Mouse (Mus musculus) Patski (cell line): ENCODE measurements around the gene Prdx2. TPM values are rescaled to one million over a fixed set of nuclear protein-coding genes. Genes with fewer than 3 reads are reported as not detected.

Source experiments
- ATAC-seq: fragments of 100-300 bp; one replicate; pipeline ENCODE4 v1.8.0; 2021
- CTCF ChIA-PET: fragments of 350-600 bp; sonication (Branson Sonifier 250); formaldehyde crosslinking; loops from one replicate; lab custom pipeline; 2022; ENCODE audit warnings: inconsistent platforms; lab: Charles Lee
- POLR2A ChIA-PET: fragments of 350-600 bp; sonication (Branson Sonifier 250); formaldehyde crosslinking; loops from one replicate; lab custom pipeline; 2022; ENCODE audit warnings: antibody characterized with exemption, inconsistent platforms; lab: Charles Lee
- DNase-seq: peaks from one replicate; pipeline ENCODE4 v3.0.0-alpha.2; 2011; ENCODE audit warnings: low read depth, low spot score
- H3K27me3 ChIP-seq: fragments of 371-371 bp; one replicate; pipeline ENCODE4 v1.5.1; 2021
- CTCF ChIP-seq: fragments of 100-300 bp; IDR thresholded peaks from one replicate; pipeline ENCODE4 v1.5.1; 2021
- in situ Hi-C: fragments of 300-500 bp; cut with MboI; formaldehyde crosslinking; loops from 3 replicates; pipeline ENCODE4 v1.11.1; 2018; ENCODE audit warnings: low pct_unique_long_range_greater_than_20kb, mixed read lengths
- polyA plus RNA-seq: library from polyadenylated mRNA; unstranded; gene quantifications from one replicate; pipeline ENCODE4 v1.2.3, GENCODE M21; 2021

Prdx2 gene
- 668 TPM for polyA plus RNA-seq

GRCm38 (mm10) chr8:84969241-84970134, at the start of gene Prdx2, which contains the start of the genes Gm49661 and Rnaseh2a:
Prdx2 (plus strand) TSS chr8:84969587.
Gm49661 (minus strand) TSS chr8:84969433.
Rnaseh2a (minus strand) TSS chr8:84969767.
- no peak for TF ChIP-seq CTCF
- in situ Hi-C loops, result no loop called here
- no peak for DNase-seq
- H3K27me3 ChIP-seq, result no peaks in the 10 kb centered on the region
- ATAC-seq, result peak; percentile 10
- CTCF ChIA-PET, result interaction anchor here (1.0 to 13.4 kb wide), 2 partner anchors 21 to 41 kb away, joined by 3 to 351 read pairs; partner anchors contain the start of gene Hook2
- POLR2A ChIA-PET, result interaction anchor here (1.0 to 2.7 kb wide), 8 partner anchors 8 to 44 kb away, joined by 3 to 15 read pairs (median 6); partner anchors contain the start of gene Hook2

- ChIA-PET CTCF (interaction anchor here (1.3 kb wide), 1 partner anchor 18 kb away, joined by 3 read pairs; no protein-coding TSS in a partner anchor), POLR2A (no interaction called here)
- peaks cover 10% of the 10 kb centered on the region for H3K27me3 ChIP-seq
- peak; percentile 4 for DNase-seq
- TF ChIP-seq CTCF, result no peak
- in situ Hi-C loops, result loop anchor here (5.0 kb wide), 1 partner anchor 36 kb away; no protein-coding TSS in a partner anchor
- ATAC-seq, result no peak
These were observed 47.8 kb upstream of the Prdx2 start for GRCm38 (mm10) chr8:84921596-84921995.

- peaks cover 14% of the 10 kb centered on the region for H3K27me3 ChIP-seq
- CTCF ChIA-PET, result interaction anchor here (1.0 kb wide), 1 partner anchor 24 kb away, joined by 3 read pairs; no protein-coding TSS in a partner anchor
- in situ Hi-C loops, result no loop called here
These were observed 43.8 kb upstream of the Prdx2 start for GRCm38 (mm10) chr8:84925557-84925956.

GRCm38 (mm10) chr8:84927513-84927912, 41.9 kb upstream of the Prdx2 start:
- TF ChIP-seq CTCF, result no peak
- in situ Hi-C loops, result no loop called here
- H3K27me3 ChIP-seq, result peaks cover 24% of the 10 kb centered on the region
- ChIA-PET POLR2A (interaction anchor here (0.6 kb wide), 1 partner anchor 1794 kb away, joined by 3 read pairs; no protein-coding TSS in a partner anchor), CTCF (interaction anchor here (1.0 to 2.1 kb wide), 4 partner anchors 18 to 62 kb away, joined by 3 to 7 read pairs (median 3); partner anchors contain the start of genes Gm49661, Prdx2 and Rnaseh2a)
- no peak for ATAC-seq
- no peak for DNase-seq

More at GRCm38 (mm10) chr8:84925557-84925956, 43.8 kb upstream of the Prdx2 start:
- TF ChIP-seq CTCF, result no peak
- ATAC-seq (no peak), DNase-seq (no peak)
- POLR2A ChIA-PET, result no interaction called here

- no peak for DNase-seq
- no peak for ATAC-seq
- CTCF ChIA-PET, result interaction anchor here (1.0 to 2.1 kb wide), 5 partner anchors 13 to 61 kb away, joined by 3 to 7 read pairs (median 3); partner anchors contain the start of genes Gm49661, Prdx2 and Rnaseh2a
- POLR2A ChIA-PET, result no interaction called here
- TF ChIP-seq CTCF, result peak; percentile 84
- in situ Hi-C loops, result no loop called here
- H3K27me3 ChIP-seq, result peaks cover 27% of the 10 kb centered on the region
These were observed 40.7 kb upstream of the Prdx2 start for GRCm38 (mm10) chr8:84928456-84929306.

- CTCF ChIA-PET, result interaction anchor here (1.5 kb wide), 1 partner anchor 9 kb away, joined by 5 read pairs; no protein-coding TSS in a partner anchor
- POLR2A ChIA-PET, result no interaction called here
- H3K27me3 ChIP-seq, result peaks cover 44% of the 10 kb centered on the region
- no peak for TF ChIP-seq CTCF
- in situ Hi-C loops, result loop anchor here (5.0 kb wide), 1 partner anchor 77 kb away; no protein-coding TSS in a partner anchor
- ATAC-seq, result no peak
- no peak for DNase-seq
These were observed 38.8 kb upstream of the Prdx2 start for GRCm38 (mm10) chr8:84930582-84930981.

GRCm38 (mm10) chr8:84933767-84934559, 35.4 kb upstream of the Prdx2 start:
- ATAC-seq, result no peak
- POLR2A ChIA-PET, result no interaction called here
- CTCF ChIA-PET, result no interaction called here
- in situ Hi-C loops, result loop anchor here (5.0 kb wide), 1 partner anchor 73 kb away; no protein-coding TSS in a partner anchor
- peaks cover 58% of the 10 kb centered on the region for H3K27me3 ChIP-seq
- DNase-seq, result no peak
- TF ChIP-seq CTCF, result no peak

GRCm38 (mm10) chr8:84934860-84935259, 34.5 kb upstream of the Prdx2 start:
- DNase-seq (no peak), ATAC-seq (no peak)
- CTCF ChIA-PET, result no interaction called here
- in situ Hi-C loops, result loop anchor here (5.0 kb wide), 1 partner anchor 72 kb away; no protein-coding TSS in a partner anchor
- POLR2A ChIA-PET, result no interaction called here
- TF ChIP-seq CTCF, result no peak
- peaks cover 56% of the 10 kb centered on the region for H3K27me3 ChIP-seq

GRCm38 (mm10) chr8:84935489-84935888, 33.9 kb upstream of the Prdx2 start:
- ATAC-seq (no peak), DNase-seq (no peak)
- peaks cover 55% of the 10 kb centered on the region for H3K27me3 ChIP-seq
- POLR2A ChIA-PET, result no interaction called here
- CTCF ChIA-PET, result no interaction called here
- in situ Hi-C loops, result no loop called here
- no peak for TF ChIP-seq CTCF
